Mouse (Mus musculus) MEL (cell line): ENCODE data around the gene Epb41l2. TPM values are rescaled to one million over a fixed set of nuclear protein-coding genes. Genes with fewer than 3 reads are reported as not detected.

Experiments
- DNase-seq: peaks from one replicate; pipeline ENCODE4 v3.0.0; 2011; ENCODE audit warnings: low read depth, low spot score
- H3K27ac ChIP-seq: 2 replicates; pipeline ENCODE4 v1.5.1; 2012; ENCODE audit warnings: low read depth, mild to moderate bottlenecking, control low read depth, low read length, moderate library complexity; ENCODE audit not compliant: control insufficient read depth
- H3K27me3 ChIP-seq, 2 experiments: fragments of 150-350 bp in 1 of 2; sonication (generic) in 1 of 2; 2 replicates each; pipeline ENCODE4 v1.6.1; 2012; ENCODE audit warnings: low read length in 2 of 2, mild to moderate bottlenecking in 2 of 2, improper control_type of control experiment in 1 of 2, moderate library complexity in 1 of 2; ENCODE audit not compliant: insufficient read depth in 2 of 2, control insufficient read depth in 1 of 2
- H3K36me3 ChIP-seq, 2 experiments: 2 replicates each; pipeline ENCODE4 v1.6.1; 2012 to 2014; ENCODE audit warnings: low read length in 2 of 2, improper control_type of control experiment in 1 of 2, inconsistent platforms in 1 of 2, mild to moderate bottlenecking in 1 of 2; ENCODE audit not compliant: insufficient read depth in 2 of 2, control insufficient read depth in 1 of 2
- H3K4me1 ChIP-seq, 2 experiments: fragments of 150-350 bp in 1 of 2; sonication (generic) in 1 of 2; 2 replicates each; pipeline ENCODE4 v1.6.1; 2012; ENCODE audit warnings: low read length in 2 of 2, improper control_type of control experiment in 1 of 2, mild to moderate bottlenecking in 1 of 2; ENCODE audit not compliant: insufficient read depth in 2 of 2, control insufficient read depth in 1 of 2
- H3K4me3 ChIP-seq, 2 experiments: fragments of 150-350 bp in 1 of 2; sonication (generic) in 1 of 2; 2 replicates each; pipeline ENCODE4 v1.5.1; 2012; ENCODE audit warnings: low read depth in 2 of 2, low read length in 2 of 2, mild to moderate bottlenecking in 2 of 2, moderate library complexity in 2 of 2, control low read depth in 1 of 2, improper control_type of control experiment in 1 of 2; ENCODE audit not compliant: control insufficient read depth in 1 of 2, insufficient read depth in 1 of 2
- H3K79me2 ChIP-seq: 2 replicates; pipeline ENCODE4 v1.6.1; 2012; ENCODE audit warnings: mild to moderate bottlenecking, low read length, moderate library complexity; ENCODE audit not compliant: control insufficient read depth, poor library complexity, insufficient read depth
- H3K9ac ChIP-seq: 2 replicates; pipeline ENCODE4 v1.6.1; 2012; ENCODE audit warnings: low read depth, mild to moderate bottlenecking, control low read depth, low read length, moderate library complexity; ENCODE audit not compliant: control insufficient read depth, poor library complexity, severe bottlenecking
- H3K9me3 ChIP-seq: fragments of 150-350 bp; sonication (generic); replicated peaks from 2 replicates; pipeline ENCODE4 v1.6.1; 2012; ENCODE audit warnings: mild to moderate bottlenecking, low read length, improper control_type of control experiment, moderate library complexity; ENCODE audit not compliant: insufficient read depth
- CHD2 ChIP-seq: IDR thresholded peaks from 2 replicates; pipeline ENCODE4 v1.6.1; 2011; ENCODE audit warnings: low read length, improper control_type of control experiment
- E2F4 ChIP-seq: IDR thresholded peaks from 2 replicates; pipeline ENCODE4 v1.6.1; 2011; ENCODE audit warnings: low read depth, low read length, improper control_type of control experiment, borderline replicate concordance
- ELF1 ChIP-seq: IDR thresholded peaks from 2 replicates; pipeline ENCODE4 v1.6.1; 2014; ENCODE audit warnings: low read depth, mild to moderate bottlenecking, inconsistent platforms, low read length, improper control_type of control experiment, moderate library complexity
- EP300 ChIP-seq, 2 experiments: IDR thresholded peaks; 2 replicates each; pipeline ENCODE4 v1.6.1; 2011; ENCODE audit warnings: improper control_type of control experiment in 2 of 2, low read length in 2 of 2, low read depth in 1 of 2, mild to moderate bottlenecking in 1 of 2
- ETS1 ChIP-seq: IDR thresholded peaks from 2 replicates; pipeline ENCODE4 v1.6.1; 2012; ENCODE audit warnings: low read depth, mild to moderate bottlenecking, inconsistent platforms, low read length, improper control_type of control experiment, moderate library complexity
- GABPA ChIP-seq: IDR thresholded peaks from 2 replicates; pipeline ENCODE4 v1.6.1; 2012; ENCODE audit warnings: low read depth, mild to moderate bottlenecking, inconsistent platforms, low read length, improper control_type of control experiment, moderate library complexity
- GATA1 ChIP-seq: IDR thresholded peaks from 2 replicates; pipeline ENCODE4 v1.6.1; 2011; ENCODE audit warnings: low read depth, low read length, improper control_type of control experiment
- HCFC1 ChIP-seq: IDR thresholded peaks from 2 replicates; pipeline ENCODE4 v1.6.1; 2012; ENCODE audit warnings: low read depth, mild to moderate bottlenecking, inconsistent platforms, low read length, improper control_type of control experiment, moderate library complexity
- MAFK ChIP-seq: IDR thresholded peaks from 2 replicates; pipeline ENCODE4 v1.6.1; 2011; ENCODE audit warnings: low read depth, mild to moderate bottlenecking, low read length, improper control_type of control experiment, borderline replicate concordance
- MAZ ChIP-seq: IDR thresholded peaks from 2 replicates; pipeline ENCODE4 v1.6.1; 2012; ENCODE audit warnings: low read depth, mild to moderate bottlenecking, inconsistent platforms, low read length, improper control_type of control experiment
- MEF2A ChIP-seq: IDR thresholded peaks from 2 replicates; pipeline ENCODE4 v1.6.1; 2014; ENCODE audit warnings: low read depth, mild to moderate bottlenecking, inconsistent platforms, low read length, improper control_type of control experiment; ENCODE audit not compliant: poor library complexity, insufficient replicate concordance, severe bottlenecking; ENCODE audit errors: extremely low read depth
- MXI1 ChIP-seq: IDR thresholded peaks from 2 replicates; pipeline ENCODE4 v1.6.1; 2011; ENCODE audit warnings: mild to moderate bottlenecking, low read depth, low read length, improper control_type of control experiment
- MYC ChIP-seq: IDR thresholded peaks from 2 replicates; pipeline ENCODE4 v1.6.1; 2011; ENCODE audit warnings: low read depth, mild to moderate bottlenecking, low read length, improper control_type of control experiment, moderate library complexity
- TAL1 ChIP-seq: IDR thresholded peaks from 2 replicates; pipeline ENCODE4 v1.6.1; 2012; ENCODE audit warnings: mild to moderate bottlenecking, inconsistent platforms, low read length, moderate library complexity, mixed read lengths
- TBP ChIP-seq: IDR thresholded peaks from 2 replicates; pipeline ENCODE4 v1.8.0; 2011; ENCODE audit warnings: low read depth, low read length, improper control_type of control experiment
- TCF12 ChIP-seq: IDR thresholded peaks from 2 replicates; pipeline ENCODE4 v1.6.1; 2014; ENCODE audit warnings: low read depth, mild to moderate bottlenecking, inconsistent platforms, low read length, improper control_type of control experiment, moderate library complexity
- USF1 ChIP-seq: IDR thresholded peaks from 2 replicates; pipeline ENCODE4 v1.6.1; 2014; ENCODE audit warnings: low read depth, mild to moderate bottlenecking, inconsistent platforms, low read length, improper control_type of control experiment, moderate library complexity
- USF2 ChIP-seq, 2 experiments: IDR thresholded peaks; 2 replicates each; pipeline ENCODE4 v1.6.1; 2011 to 2012; ENCODE audit warnings: improper control_type of control experiment in 2 of 2, low read length in 2 of 2, borderline replicate concordance in 1 of 2, inconsistent platforms in 1 of 2, low read depth in 1 of 2, mild to moderate bottlenecking in 1 of 2; ENCODE audit not compliant: insufficient read depth in 1 of 2
- ZC3H11A ChIP-seq: IDR thresholded peaks from 2 replicates; pipeline ENCODE4 v1.6.1; 2012; ENCODE audit warnings: low read depth, mild to moderate bottlenecking, inconsistent platforms, low read length, improper control_type of control experiment
- ZNF384 ChIP-seq: IDR thresholded peaks from 2 replicates; pipeline ENCODE4 v1.6.1; 2012; ENCODE audit warnings: low read depth, mild to moderate bottlenecking, inconsistent platforms, low read length, improper control_type of control experiment
- polyA plus RNA-seq, 2 experiments: library from polyadenylated mRNA; stranded (reverse) in 1 of 2; unstranded in 1 of 2; fragments of >175 nt in 1 of 2; fragments of >200 nt in 1 of 2; gene quantifications; 2 replicates each; pipeline versions ENCODE4 v1.2.1 to v1.2.4; 2012; ENCODE audit warnings: low replicate concordance in 2 of 2, low read depth in 1 of 2; ENCODE audit not compliant: insufficient read length in 2 of 2, insufficient read depth in 1 of 2, missing spikeins in 1 of 2
- total RNA-seq: library from RNA; depleted of rRNA; stranded (reverse); fragments of 300-350 nt; gene quantifications from 2 replicates; pipeline ENCODE4 v1.2.3, GENCODE M21; 2012

The Epb41l2 gene
- total and polyA plus RNA-seq, 3 experiments, result 4.7 to 23.7 TPM; not detected in 1

GRCm38 (mm10) chr10:25396859-25397258, 37.3 kb downstream of the Epb41l2 start:
- peaks cover 4% of the 10 kb centered on the region in 2 experiments; a peak in 3 of 4 replicates for H3K4me1 ChIP-seq
- H3K36me3 ChIP-seq, result peaks cover 0 to 5% of the 10 kb centered on the region in 2 experiments; a peak in 2 of 4 replicates
- no peak for TF ChIP-seq E2F4
- 0 out of 2 replicates have a peak, but pooled peaks have one; percentile 4 for TF ChIP-seq TAL1
- no peaks in the 10 kb centered on the region for H3K27me3 ChIP-seq
- no peaks in the 10 kb centered on the region for H3K9me3 ChIP-seq
- no peak for DNase-seq
- no peak overlapping the region for H3K9ac ChIP-seq
- H3K27ac ChIP-seq, result no peak overlapping the region
- no peak overlapping the region for H3K4me3 ChIP-seq
- no peaks in the 10 kb centered on the region for H3K79me2 ChIP-seq

- H3K9me3 ChIP-seq, result no peaks in the 10 kb centered on the region
- H3K4me3 ChIP-seq, result no peak overlapping the region
- no peak overlapping the region for H3K9ac ChIP-seq
- no peaks in the 10 kb centered on the region for H3K79me2 ChIP-seq
- TF ChIP-seq MYC, result no peak
- TF ChIP-seq ELF1, result no peak
- TF ChIP-seq CHD2, result no peak
- no peak for TF ChIP-seq MEF2A
- no peak for TF ChIP-seq EP300 (IDR thresholded peaks at IDR 0.05; ENCODE audit: low read depth in 1 of 2, low read length in 2 of 2)
- TF ChIP-seq USF2 (IDR thresholded peaks at IDR 0.05; ENCODE audit: borderline replicate concordance in 1 of 2, insufficient read depth in 1 of 2, low read depth in 1 of 2, low read length in 2 of 2), result no peak
- no peak for TF ChIP-seq USF1
- TF ChIP-seq GATA1, result no peak
- no peak for TF ChIP-seq ZC3H11A
- TF ChIP-seq MAFK, result no peak
- TF ChIP-seq MAZ, result no peak
- no peak for TF ChIP-seq HCFC1
- TF ChIP-seq GABPA, result no peak
- no peak for TF ChIP-seq ZNF384
- no peak for TF ChIP-seq TBP
- TF ChIP-seq MXI1, result no peak
- no peak for TF ChIP-seq ETS1
- TF ChIP-seq TCF12, result no peak
- peaks cover 0 to 5% of the 10 kb centered on the region in 2 experiments; a peak in 2 of 4 replicates for H3K36me3 ChIP-seq
- H3K27ac ChIP-seq, result no peak overlapping the region
- H3K4me1 ChIP-seq, result peaks cover 4 to 8% of the 10 kb centered on the region in 2 experiments; a peak in 3 of 4 replicates
- no peaks in the 10 kb centered on the region for H3K27me3 ChIP-seq
- DNase-seq, result no peak
Measured at GRCm38 (mm10) chr10:25397767-25398690, 38.4 kb downstream of the Epb41l2 start.
